Mouse (Mus musculus) lung, postnatal 0 days (tissue): Measurements from ENCODE around the gene Abcg2.
"Not testable (repeated sequence)": the region's sequence is repeated elsewhere in the genome, so short reads cannot be mapped to it uniquely, and the experiment has no call there.

Experiments
- CTCF ChIP-seq: IDR thresholded peaks from 2 replicates; pipeline ENCODE4 v1.5.1; 2016; ENCODE audit warnings: antibody characterized with exemption, mild to moderate bottlenecking
- EP300 ChIP-seq: IDR thresholded peaks from 2 replicates; pipeline ENCODE4 v1.6.1; 2016; ENCODE audit warnings: antibody characterized with exemption, mild to moderate bottlenecking, control low read depth

DNA sequence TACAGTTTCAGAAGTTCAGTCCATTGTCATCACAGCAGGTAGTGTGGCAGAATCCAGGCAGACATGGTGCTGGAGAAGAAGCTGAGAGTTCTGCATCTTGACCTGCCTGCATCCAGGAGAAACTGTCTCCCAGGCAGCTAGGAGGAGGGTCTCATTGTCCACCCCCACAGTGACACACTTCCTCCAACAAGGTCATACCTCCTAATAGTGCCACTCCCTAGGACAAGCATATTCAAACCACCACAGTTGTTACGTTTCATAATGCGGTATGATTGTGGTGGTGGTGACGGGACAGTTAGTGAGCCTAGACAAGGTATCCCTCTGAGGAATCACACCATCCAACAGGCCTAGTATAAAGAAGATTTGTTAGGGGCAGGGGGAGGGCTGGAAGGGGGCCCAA is at the start of gene Abcg2:
- not testable (repeated sequence) for TF ChIP-seq CTCF, EP300
